Mouse (Mus musculus): Measurements from ENCODE around the gene Fbxl16. TPM values are rescaled to one million over a fixed set of nuclear protein-coding genes. Genes with fewer than 3 reads are reported as not detected.

Gene Fbxl16
- not detected in 4 replicates for total RNA-seq (2023)

DNA sequence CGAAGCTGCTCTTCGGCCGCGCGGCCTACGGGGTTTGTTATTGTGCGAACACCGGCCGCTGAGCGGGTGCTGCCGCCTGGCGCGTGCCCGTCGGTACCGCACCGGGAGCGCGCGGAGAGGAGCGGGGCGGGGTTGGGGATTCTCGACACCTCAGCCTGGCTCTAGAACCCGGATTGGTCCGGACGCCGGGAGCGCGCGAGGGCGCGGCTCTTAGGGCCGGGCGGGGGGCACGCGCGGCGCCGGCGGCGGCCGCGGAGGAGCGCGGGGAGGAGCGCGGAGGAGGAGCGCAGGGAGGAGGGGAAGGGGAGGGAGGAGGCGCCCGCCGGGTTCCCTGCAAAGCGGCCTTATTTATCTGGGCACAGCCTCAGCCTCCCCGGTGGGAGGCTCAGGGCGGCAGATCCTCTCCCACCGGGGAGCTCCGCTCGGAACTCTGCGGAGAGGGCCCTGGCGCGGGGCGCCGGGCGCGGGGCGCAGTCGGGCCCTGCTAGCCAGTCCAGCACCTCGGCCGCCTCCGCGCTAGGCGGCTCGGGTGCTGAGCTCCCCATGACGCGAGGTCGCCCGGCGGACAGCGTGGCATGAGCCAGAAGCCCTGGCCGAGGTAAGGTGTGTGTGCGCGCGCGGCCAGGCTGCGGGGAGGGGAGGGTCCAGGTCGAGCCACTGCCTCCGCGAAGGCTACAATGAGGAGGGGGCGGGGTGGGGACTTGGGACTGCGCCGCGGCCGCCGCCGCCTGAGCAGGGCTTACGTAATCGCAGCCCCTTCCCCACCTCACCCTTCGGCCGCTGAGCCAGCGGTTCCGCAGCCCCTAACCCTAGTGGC lies at the start of gene Fbxl16:
Gene Fbxl16, plus strand, starts transcription at position 297 of the 817 bp plus-strand sequence.

DNA sequence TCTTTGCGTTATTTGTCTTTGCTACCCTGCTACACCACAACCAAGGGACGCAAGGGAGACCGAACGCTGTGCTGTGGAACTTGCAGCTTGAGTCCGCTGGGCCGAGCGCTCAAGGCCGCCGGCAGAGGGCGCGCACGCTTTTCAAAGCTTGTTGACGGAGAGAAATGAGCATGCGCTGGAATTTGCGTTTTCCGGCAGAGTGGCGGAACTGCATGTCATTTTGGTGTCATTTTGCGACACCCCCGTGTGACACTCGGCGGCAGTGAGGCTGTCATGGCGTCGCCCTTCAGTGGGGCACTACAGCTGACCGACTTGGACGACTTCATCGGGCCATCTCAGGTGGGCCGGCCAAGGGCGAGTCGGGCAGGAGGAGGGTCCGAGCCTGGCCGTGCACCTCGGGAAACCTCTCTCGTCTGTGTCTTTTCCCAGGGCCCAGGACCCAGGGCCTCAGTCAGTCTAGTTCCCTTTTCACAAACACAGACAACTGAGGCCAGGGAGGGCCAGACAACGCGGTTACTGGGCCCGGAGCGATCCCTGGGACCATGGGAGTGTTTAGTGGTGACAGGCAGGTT lies 35.2 kb upstream of the Fbxl16 start, which contains the start of gene Narfl:
Gene Narfl, plus strand, starts transcription at position 228 of the 572 bp plus-strand sequence.

DNA sequence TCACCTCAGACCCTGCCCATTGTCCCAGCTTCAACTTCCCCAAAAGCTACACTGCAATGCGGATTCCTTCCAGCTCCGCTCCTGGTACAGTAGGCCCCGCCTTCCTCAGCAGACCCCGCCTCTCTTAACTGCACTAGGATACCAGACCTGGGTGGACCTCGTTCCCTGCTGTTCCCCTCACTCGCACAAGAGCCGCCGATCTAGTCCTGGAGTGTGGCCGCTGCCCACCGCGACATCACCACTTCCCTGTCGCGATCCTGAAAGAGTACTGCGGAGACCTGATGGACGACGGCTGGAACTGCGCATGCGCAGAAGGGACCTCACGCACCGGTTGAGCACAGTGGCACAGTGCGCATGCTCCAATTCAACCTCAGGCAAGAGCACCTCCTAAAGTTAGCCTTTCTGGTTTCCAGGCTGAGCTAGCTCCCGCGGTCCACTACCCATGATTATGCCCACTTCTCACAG lies 23.6 kb upstream of the Fbxl16 start, which contains the start of gene Haghl:
Gene Haghl, minus strand, starts transcription at position 393 of the 465 bp plus-strand sequence.

DNA sequence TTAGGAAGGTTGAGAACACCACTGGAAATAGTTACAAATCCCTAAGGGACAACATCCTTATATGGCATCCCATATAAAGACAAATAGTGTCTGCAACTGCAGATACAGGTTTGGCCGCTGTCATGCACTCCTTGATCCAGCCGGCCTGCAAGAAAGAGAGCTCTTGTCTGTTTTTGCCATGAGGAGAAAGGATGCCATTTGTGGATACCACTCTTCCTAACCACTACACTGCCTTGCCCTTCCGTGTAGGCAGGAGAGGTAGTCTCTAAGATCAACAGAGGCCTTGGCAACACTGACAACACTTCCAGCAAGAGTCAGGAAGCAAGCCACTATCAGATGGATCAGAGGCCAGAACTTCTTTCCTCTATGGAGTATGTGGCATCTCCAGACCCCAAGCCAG lies 22.6 kb upstream of the Fbxl16 start, which contains the start of gene Ccdc78:
Gene Ccdc78, plus strand, starts transcription at position 301 of the 400 bp plus-strand sequence.

DNA sequence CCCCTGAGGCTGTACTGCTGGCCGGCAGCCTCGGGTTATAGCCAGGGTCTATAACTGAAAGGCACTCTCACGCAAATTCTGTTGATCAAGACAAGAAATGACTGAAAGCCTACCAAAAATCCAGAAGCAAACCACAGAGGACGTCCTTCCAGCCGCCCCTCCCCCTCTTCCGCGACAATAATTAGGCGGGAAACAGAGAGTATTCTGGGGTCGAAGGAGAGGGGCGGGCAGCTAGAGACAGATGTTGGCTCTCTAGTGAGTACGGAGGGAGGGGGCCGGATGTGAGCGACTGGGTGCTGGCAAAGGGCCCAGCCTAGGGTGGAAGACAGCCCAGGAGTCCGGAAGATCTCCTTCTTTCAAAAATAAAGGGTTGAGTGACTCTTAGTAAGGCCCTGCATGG lies 16.3 kb upstream of the Fbxl16 start, which contains the start of gene Fam173a:
Gene Fam173a, minus strand, starts transcription at position 287 of the 400 bp plus-strand sequence.

DNA sequence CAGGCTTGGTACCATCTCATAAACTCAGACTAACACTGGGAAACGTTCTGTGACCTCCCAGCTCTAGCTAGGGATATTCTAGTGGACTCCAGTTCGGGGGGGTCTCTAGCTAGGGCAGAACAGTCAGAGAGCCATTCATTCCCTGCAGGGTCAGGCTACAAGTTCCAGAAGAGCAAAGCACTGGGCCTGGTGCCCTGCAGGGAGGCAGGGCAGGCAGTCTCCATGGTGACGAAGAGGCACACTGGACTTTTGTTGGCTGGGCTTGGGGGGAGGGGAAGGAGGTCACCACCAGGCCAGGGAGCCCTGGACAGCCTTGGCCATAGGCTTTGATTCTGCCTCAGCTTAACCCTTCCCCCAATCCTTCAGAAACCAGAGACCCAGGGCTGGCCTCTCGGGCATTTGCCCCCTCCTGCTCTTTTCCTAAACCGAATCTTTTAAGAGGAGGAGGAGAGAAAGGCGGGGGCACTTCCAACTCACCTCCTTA lies 13.2 kb upstream of the Fbxl16 start, which contains the start of gene AC134908.4:
Gene AC134908.4, minus strand, starts transcription at position 51 of the 484 bp plus-strand sequence.

DNA sequence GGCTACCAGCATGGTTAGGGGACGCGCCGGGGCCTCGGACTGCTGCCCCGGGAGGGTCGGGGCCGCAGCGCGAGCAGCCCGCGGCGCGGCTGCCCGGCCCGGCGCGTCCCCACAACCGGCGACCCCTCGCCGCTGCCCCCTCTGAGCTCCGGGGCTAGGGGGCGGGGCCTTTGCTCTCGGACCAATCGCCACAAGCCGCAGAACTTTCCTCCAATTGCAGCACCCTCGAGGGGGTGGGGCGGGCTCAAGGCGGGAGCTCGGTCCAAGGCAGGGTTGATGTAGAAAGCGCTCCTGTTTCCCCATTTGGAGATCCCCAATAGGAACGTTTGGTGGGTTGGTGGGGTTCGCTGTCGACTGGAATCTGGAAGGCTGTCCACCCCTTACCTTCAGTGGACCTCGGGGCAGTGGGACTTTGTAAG lies 11.9 kb upstream of the Fbxl16 start, which contains the start of gene Metrn:
Gene Metrn, minus strand, starts transcription at position 186 of the 419 bp plus-strand sequence.

DNA sequence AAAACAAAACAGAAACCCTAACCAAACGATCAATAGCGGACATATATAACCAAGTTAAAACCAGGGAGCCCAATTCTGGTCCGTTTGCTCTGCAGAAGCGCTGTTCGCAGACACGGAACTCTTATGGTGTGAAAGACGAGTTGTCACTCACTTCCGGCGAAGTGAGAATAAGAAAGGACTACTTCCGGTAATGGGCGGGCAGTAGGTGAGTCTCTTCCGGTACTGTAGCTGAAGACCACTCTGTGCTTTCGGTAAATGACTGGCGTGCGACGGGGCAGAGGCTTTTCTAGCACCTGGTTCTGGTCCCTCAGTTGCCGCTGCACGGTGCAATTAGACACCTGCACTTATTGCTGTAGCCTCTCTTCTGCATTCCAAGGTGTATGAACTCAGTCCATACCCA lies 14.6 kb downstream of the Fbxl16 start, which contains the start of gene Wdr24:
Gene Wdr24, plus strand, starts transcription at position 176 of the 400 bp plus-strand sequence.

DNA sequence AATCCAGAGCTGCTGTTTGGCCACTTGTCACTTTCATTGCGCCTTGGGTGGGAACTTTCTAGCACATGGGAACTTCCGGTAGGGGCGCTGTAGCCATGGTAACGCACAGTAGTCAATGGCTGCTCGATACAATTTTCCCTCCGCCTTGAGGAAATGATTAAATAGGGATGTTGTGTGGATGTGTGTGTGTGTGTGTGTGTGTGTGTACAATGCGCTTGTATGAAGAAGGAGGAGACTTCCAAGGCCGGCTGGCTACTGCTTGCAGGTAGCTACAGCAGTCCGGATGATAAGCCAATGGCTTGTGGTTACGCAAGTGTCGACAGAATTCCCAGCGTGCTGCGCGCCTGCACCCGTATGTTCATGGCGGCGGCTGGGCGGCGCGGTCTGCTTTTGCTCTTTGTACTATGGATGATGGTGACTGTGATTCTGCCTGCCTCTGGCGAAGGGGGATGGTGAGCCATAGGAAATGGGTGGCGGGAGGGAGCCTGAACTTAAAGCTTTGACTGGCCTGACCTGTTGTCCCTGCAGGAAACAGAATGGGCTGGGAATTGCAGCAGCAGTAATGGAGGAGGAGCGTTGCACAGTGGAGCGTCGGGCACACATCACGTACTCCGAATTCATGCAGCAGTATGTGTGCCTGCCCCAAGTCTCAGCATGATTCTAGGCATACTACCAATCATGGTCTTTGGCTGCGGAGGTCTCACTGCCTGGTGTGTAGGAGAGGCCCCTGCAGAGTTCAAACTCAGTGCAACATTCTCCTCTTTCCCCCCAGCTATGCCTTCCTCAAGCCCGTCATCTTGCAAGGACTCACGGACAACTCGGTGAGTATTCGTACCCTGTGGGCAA lies 20.1 kb downstream of the Fbxl16 start, which contains the start of gene Jmjd8:
Gene Jmjd8, plus strand, starts transcription at position 156 of the 846 bp plus-strand sequence.

DNA sequence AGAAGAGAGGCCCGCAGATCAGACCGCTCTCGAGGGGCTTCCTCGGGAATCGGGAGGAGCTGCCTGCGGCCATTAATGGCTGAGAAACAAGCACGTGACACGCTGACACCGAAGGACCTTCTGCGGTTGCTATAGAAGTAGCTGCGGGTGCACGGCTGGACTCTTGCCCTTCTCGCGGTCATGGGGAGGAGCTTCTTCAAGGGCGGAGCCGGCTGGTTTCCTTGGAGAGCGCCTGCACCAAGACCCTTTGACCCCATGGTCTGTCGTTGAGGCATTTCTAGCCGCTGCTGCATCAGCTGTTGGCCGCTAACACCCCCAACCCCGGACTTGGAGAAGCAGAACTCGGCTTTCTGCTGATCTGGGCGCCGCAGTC lies 24.4 kb downstream of the Fbxl16 start, which contains the start of gene Stub1:
Gene Stub1, minus strand, starts transcription at position 114 of the 373 bp plus-strand sequence.

DNA sequence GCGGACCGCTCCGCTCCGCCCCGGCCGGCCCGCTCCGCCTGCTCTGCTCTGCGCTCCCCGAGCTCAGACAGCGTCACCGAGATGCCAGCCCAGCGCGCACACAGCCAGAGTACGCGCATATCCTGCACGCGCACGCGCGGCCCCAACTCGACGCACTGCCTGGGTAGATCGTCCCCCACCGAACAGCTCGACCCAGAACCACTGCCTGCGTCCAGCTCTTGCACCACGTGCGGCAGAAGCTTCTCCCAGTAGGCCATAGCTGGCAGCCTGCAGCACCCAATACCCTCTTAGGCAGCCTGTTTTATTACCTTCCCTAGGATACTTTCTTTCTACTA lies 28.2 kb downstream of the Fbxl16 start, which contains the start of gene Rhbdl1:
Gene Rhbdl1, minus strand, starts transcription at position 220 of the 335 bp plus-strand sequence.

DNA sequence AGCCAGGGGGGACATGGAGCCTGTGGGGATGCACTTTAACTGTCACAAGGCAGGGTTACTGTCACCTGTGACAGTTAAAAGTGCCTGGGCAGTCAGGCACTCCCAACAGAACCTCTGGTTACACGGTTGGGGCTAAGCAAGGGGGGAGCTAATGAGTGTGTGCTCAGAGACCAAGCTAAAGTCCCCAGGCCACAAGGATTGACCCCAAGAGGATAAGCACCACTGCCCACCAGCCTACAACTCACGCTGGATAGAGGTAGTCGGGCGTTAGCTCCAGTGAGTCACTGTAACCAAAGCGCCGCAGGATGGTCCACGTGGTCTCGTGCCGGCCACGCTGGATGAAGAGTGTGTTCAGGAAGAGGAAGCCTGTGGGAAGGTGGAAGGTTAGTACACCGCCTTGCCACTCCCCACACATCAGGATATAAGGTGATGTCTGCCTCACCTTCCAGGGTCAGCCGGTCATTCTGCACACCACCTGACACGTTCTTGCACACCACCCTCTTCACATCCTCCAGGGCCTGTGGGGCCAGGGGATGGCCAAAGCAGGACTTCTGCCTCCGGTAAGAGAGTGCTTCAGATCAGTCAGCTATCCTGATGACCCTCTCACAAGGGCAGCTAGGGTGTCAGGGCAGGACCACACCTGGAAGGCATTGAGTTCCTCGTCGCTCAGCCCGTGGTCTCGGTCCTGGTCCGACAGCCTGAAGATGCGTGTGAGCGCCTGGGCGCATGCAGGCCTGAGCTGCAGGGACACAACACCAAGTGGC lies 32.4 kb downstream of the Fbxl16 start, which contains the start of gene Gm20683:
Gene Gm20683, minus strand, starts transcription at position 647 of the 764 bp plus-strand sequence.

DNA sequence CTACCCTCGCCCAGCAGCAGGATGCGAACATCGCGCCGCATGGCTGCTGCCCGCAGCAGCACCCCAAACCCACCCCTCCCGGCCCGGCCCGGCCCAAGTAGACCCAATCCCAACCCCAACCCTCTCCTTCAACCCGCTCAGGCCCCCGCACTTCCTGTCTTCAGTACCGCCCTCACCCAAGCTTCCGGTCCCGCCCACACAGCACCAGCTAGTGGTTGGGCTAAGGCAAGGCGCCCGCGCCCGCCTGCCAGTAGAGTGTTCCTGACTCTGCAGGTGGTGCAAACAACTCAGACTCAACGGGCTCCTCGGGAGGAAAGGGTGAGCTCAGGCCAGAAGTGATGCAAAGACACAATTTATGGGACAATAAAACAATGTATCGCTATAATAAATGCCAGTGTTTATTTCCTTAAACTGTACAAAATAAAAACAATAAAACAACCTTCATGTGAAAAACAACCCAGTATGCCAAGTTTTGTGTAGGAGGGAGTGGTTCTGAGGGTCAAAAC lies 35.6 kb downstream of the Fbxl16 start, which contains the start of gene Rhot2:
Gene Rhot2, minus strand, starts transcription at position 456 of the 506 bp plus-strand sequence.

DNA sequence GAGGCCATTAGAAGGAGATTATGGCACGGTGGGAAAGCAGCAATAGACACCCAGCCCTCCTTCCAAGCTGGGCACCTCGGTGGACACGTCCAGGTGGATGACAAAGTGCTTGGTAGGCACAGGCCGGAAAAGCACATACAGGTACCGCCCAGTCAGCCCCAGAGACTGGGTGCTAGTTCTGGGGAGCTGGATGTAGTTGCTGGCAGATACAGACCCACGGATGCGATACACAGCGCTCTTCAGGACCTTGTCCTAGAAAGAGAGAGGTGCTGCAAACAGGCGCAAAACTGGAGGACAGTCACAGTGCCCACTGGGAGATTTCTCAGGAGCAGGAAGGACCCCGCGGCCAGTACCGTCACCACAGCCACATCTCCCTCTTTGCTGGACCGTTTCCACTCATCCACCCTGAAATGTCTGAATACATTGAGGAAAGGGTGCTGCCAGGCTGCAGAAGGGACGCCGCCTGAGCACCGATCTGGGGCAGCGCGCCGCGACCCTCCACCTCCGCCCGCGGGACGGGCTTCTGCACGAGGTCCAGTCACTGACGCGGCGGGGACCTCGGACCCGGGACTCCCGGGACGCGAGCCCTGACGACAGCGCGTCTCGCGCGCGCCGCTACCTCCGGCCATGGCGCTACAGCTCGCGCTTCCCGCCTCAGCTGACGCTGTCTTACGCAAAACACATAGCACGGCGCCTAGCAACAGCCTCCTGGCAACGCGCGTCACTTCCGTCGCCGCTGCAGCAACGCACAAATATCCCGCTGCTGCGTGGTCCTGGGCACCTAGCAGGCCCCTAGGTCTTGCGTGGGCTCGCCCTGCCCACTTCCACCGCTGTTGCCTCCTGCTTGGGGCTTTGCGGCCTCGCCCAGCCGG lies 52.2 kb downstream of the Fbxl16 start, which contains the start of gene Wdr90:
Gene Wdr90, minus strand, starts transcription at position 670 of the 872 bp plus-strand sequence.

DNA sequence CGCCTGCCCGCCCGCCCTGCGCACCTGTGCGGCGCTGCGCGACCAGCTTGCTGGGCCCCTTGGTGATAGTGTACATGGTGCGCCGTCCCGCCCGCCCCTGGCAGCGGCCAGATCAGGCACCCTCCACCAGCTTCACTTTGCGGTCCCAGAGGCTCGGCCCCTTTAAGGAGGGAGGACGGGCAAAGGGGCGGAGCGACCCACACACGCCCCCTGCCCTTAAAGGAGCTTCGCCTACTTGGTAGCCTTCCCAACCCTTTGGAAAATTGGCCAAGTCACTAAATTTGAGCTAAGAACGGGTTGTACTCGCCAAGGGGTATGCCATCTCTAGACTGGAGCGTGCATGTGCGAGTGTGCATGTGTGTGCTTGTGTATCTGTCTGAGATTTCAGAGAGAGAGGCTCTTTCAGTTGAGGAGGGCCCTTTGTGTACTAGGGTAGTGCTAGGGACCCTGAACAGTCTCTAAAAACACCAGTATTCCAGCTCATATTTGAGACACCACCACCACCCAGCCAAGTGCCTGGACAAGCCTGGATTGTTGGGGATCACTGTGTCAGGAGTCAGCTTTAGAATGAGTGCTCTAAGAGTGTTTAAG lies 59.8 kb downstream of the Fbxl16 start, which contains the start of gene Mcrip2:
Gene Mcrip2, minus strand, starts transcription at position 164 of the 591 bp plus-strand sequence.

